Mouse (Mus musculus): Measurements from ENCODE around the gene Rhox2h.
"Not testable (repeated sequence)": the region's sequence is repeated elsewhere in the genome, so short reads cannot be mapped to it uniquely, and the experiment has no call there.

Rhox2h gene

GRCm38 (mm10) chrX:37673177-37673576 is at the start of gene Rhox2h:
Gene Rhox2h, minus strand, starts transcription at chrX:37673277.
- DNase-seq (ENCODE audit: low read depth, low spot score): not testable (repeated sequence)

- DNase-seq (ENCODE audit: low read depth, low spot score): no peak
Observed at GRCm38 (mm10) chrX:37701821-37702387, 28.8 kb upstream of the Rhox2h start.

GRCm38 (mm10) chrX:37692261-37692660 is 19.2 kb upstream of the Rhox2h start:
- no peak for DNase-seq (ENCODE audit: low read depth, low spot score)

DNA sequence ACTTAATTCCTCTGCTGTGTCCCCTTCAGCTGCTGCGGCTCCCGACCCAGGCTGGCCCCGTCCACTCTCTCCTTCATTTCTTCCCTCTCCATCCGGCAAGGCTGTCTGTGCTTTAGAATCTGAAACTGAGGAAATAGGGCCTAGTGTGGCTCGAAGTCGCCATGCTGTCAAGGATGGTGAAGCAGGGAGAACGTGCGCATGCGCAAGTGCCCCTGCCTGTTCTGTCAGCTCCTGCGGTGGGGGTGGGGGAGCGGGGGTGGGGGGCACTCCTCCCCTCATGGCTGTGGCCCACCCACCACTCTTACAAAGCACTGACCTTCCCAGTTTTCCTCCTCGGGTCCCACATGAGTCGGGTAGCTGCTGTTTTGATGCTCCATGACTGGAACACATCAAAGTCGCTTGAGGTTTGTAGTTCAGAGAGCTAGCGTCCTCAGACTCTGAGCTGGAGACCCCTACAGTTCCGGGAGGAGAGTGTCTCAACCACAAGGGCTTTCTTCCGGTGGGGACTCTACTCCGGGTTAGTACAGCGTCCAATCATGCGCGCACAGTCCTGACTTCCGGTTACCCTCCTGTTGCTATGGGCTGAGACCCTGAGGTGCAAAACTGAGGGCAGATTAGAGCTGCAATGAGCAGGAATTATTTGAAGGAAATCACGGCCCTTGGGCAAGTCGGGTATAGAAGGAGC is 10.1 kb upstream of the Rhox2h start:
- DNase-seq (ENCODE audit: low read depth, low spot score): no peak

DNA sequence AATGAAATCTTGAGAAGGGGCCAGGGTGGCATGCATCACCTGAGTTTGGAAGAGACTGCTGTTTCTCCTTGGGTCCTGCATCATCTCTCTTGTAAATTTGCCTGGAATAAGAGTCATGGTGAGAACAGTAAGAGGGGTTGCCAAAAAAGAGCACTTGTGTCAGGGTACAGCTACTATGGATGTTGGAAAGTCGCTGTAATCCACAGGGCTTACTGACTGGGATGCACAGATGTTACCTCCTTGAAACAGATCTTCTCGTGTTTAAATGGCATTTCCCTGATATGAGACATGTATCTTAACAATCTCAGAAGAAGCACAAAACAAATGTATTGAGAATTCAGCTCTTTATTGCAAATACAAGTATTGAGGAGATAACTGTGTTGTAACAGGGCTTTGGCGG is 4.4 kb downstream of the Rhox2h start, which contains the start of gene Rhox3h:
Gene Rhox3h (minus strand): TSS at position 101 of the 400 bp plus-strand sequence.
- DNase-seq (ENCODE audit: low read depth, low spot score): not testable (repeated sequence)

DNA sequence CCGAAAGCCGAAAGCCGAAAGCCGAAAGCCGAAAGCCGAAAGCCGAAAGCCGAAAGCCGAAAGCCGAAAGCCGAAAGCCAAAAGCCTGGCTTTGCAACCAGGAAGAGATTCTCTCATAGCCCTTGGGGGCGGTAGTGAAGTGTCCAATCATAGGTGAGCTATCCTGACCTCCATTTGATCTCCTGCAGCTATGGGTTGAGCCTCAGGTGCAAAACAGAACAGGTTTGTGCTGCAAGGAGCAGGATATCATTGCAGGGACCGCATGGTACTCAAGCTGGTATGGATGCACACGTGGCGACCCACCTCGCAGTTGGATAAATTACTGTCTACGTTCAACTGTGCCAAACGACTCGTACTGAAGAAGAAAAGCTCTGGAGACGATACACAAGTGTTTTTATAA is 21.9 kb downstream of the Rhox2h start, which contains the start of gene Rhox4g:
Gene Rhox4g (minus strand): TSS at position 101 of the 400 bp plus-strand sequence.
- DNase-seq (ENCODE audit: low read depth, low spot score): not testable (repeated sequence)

DNA sequence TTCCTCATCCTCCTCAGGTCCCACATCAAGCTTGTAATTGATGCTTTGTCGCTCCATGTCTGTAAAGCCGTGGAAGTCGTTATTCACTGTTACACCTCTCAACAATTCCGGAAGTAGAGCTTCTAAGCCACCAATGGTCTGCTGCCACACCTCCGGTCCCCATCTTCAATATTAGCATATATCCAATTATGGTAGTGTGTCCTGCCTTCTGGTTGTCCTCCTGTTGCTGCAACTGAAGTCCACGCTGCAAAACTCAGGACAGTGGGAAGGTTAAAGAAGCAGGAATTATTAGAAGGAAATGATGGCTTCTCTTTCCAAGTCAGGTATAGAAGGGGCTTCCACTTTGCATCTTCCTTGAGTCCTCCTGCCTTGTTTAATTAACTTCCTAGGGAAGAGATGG is 29.7 kb downstream of the Rhox2h start, which contains the start of gene Rhox2g:
Gene Rhox2g (minus strand): TSS at position 101 of the 400 bp plus-strand sequence.
- DNase-seq (ENCODE audit: low read depth, low spot score): not testable (repeated sequence)

GRCm38 (mm10) chrX:37628512-37628911 is 44.6 kb downstream of the Rhox2h start, which contains the start of gene Rhox3g:
Gene Rhox3g, minus strand, starts transcription at chrX:37628612.
- not testable (repeated sequence) for DNase-seq (ENCODE audit: low read depth, low spot score)

Measured in 3T3-L1 (cell line).